Mouse (Mus musculus) heart, postnatal 0 days (tissue): ENCODE data around the gene Dnah2. TPM values are rescaled to one million over a fixed set of nuclear protein-coding genes. Genes with fewer than 3 reads are reported as not detected.

Experiments
- ATAC-seq: fragments of 200-750 bp; cut with Nextera tagmentation; 2 replicates; pipeline ENCODE4 v1.8.0; 2017; ENCODE audit warnings: low read depth, moderate number of reproducible peaks, moderate library complexity; ENCODE audit not compliant: insufficient read depth
- DNase-seq: peaks from one replicate; pipeline ENCODE4 v3.0.0-alpha.2; 2016; ENCODE audit warnings: low spot score
- H3K27ac ChIP-seq: fragments of 300-500 bp; sonication (generic); 2 replicates; pipeline ENCODE4 v1.5.1; 2014; ENCODE audit warnings: low read depth, mild to moderate bottlenecking
- H3K27me3 ChIP-seq: fragments of 300-500 bp; sonication (generic); 2 replicates; pipeline ENCODE4 v1.6.1; 2014; ENCODE audit warnings: low read length, mixed read lengths; ENCODE audit not compliant: control insufficient read depth, insufficient read depth
- H3K36me3 ChIP-seq: fragments of 300-500 bp; sonication (generic); replicated peaks from 2 replicates; pipeline ENCODE4 v1.6.1; 2014; ENCODE audit warnings: low read length, mixed read lengths; ENCODE audit not compliant: control insufficient read depth, insufficient read depth
- H3K4me1 ChIP-seq: fragments of 300-500 bp; sonication (generic); 2 replicates; pipeline ENCODE4 v1.6.1; 2014; ENCODE audit warnings: antibody characterized with exemption; ENCODE audit not compliant: control insufficient read depth, insufficient read depth
- H3K4me2 ChIP-seq: fragments of 300-500 bp; sonication (generic); 2 replicates; pipeline ENCODE4 v1.6.1; 2014; ENCODE audit warnings: low read depth, mild to moderate bottlenecking, low read length, moderate library complexity
- H3K4me3 ChIP-seq: fragments of 300-500 bp; sonication (generic); 2 replicates; pipeline ENCODE4 v1.5.1; 2014; ENCODE audit warnings: low read depth, low read length
- H3K9ac ChIP-seq: fragments of 300-500 bp; sonication (generic); replicated peaks from 2 replicates; pipeline ENCODE4 v1.6.1; 2014; ENCODE audit warnings: low read depth, low read length, mixed read lengths
- H3K9me3 ChIP-seq: fragments of 300-500 bp; sonication (generic); replicated peaks from 2 replicates; pipeline ENCODE4 v1.6.1; 2016; ENCODE audit warnings: low read length; ENCODE audit not compliant: control insufficient read depth
- CTCF ChIP-seq: IDR thresholded peaks from 2 replicates; pipeline ENCODE4 v1.5.1; 2016; ENCODE audit warnings: antibody characterized with exemption, control low read depth, low read depth
- EP300 ChIP-seq: IDR thresholded peaks from 2 replicates; pipeline ENCODE4 v1.6.1; 2016; ENCODE audit warnings: antibody characterized with exemption, low read depth
- WGBS: fragments of 180-500 bp; shearing (Covaris S2); extraction: QIAGEN DNeasy Blood & Tissue Kit; methylation state at CpG from one replicate; pipeline ENCODE4 v1.1.7; 2014; 5-methylcytosine and 5-hydroxymethylcytosine counted together
- polyA plus RNA-seq: library from polyadenylated mRNA; unstranded; fragments of >200 nt; fragmentation: Nextera tagmentation; extraction: Ambion mirVana; gene quantifications from 2 replicates; pipeline ENCODE4 v1.2.1, GENCODE M21; 2015
- total RNA-seq: library from RNA; depleted of rRNA; stranded (reverse); fragments of >200 nt; gene quantifications from 2 replicates; pipeline ENCODE4 v1.2.3, GENCODE M21; 2014; ENCODE audit warnings: low replicate concordance

Dnah2 gene
- total and polyA plus RNA-seq, 2 experiments from 2014 or later = 0.03 TPM; not detected in 1

DNA sequence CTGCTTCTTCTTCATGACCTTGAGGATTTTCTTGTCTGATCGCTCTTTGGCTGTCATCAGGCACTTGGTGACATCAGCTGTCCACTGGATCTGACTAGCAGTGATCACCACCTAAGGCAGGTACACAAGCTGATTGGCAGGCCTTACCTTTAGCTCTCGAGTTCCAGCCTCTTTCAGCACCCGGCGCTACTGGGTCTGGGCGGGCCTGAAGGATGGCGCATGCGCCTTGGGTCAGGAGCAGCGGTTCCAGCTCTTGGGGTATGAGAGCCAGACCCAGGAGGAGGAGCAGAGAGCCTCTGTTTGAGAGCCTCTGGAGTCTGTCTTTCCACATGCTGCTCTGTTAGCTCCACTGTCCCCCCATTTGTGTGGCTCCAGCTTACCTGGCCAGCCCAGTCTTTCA, 71.3 kb downstream of the Dnah2 start:
- TF ChIP-seq CTCF = no peak
- TF ChIP-seq EP300 = no peak
- H3K27me3 ChIP-seq = no peaks in the 10 kb centered on the region; the same call in 1 of the 2 replicates
- WGBS = 74% methylated on average over 8 of the region's 8 CpGs

DNA sequence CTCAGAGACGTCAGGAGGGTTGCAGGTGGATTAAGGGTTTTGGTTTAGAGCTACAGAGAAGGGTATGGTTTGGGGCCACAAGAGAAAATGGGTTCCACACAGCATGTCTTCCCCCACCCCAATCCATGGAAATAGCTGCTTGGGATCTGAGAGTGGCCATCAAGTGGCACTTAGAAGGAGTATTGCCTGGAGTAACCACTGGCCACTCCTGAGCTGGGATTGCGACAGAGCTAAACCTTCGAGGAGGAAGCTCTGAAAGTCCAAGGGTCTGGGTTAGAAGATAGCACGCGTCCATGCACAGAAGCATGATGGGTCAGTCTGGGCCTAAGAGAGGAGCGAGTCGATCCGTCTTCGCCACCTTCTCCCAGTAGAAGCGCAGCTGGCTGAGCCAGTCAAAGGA, 72.1 kb downstream of the Dnah2 start:
- ATAC-seq (no peak), DNase-seq (no peak)
- Histone ChIP-seq H3K4me2 (no peak overlapping the region), H3K27ac (no peak overlapping the region), H3K9me3 (no peaks in the 10 kb centered on the region), H3K36me3 (no peaks in the 10 kb centered on the region), H3K9ac (no peak overlapping the region), H3K4me1 (peaks cover 7% of the 10 kb centered on the region; the same call in 1 of the 2 replicates), H3K4me3 (no peak overlapping the region), H3K27me3 (no peaks in the 10 kb centered on the region; the same call in 1 of the 2 replicates)
- TF ChIP-seq CTCF = no peak
- TF ChIP-seq EP300 = no peak
- WGBS = 89% methylated on average over 10 of the region's 10 CpGs

More for the DNA sequence above, 71.3 kb downstream of the Dnah2 start:
- ATAC-seq (no peak), DNase-seq (no peak)
- Histone ChIP-seq H3K4me3 (no peak overlapping the region), H3K36me3 (no peaks in the 10 kb centered on the region), H3K9ac (no peak overlapping the region), H3K4me2 (no peak overlapping the region), H3K9me3 (no peaks in the 10 kb centered on the region), H3K27ac (no peak overlapping the region), H3K4me1 (peaks cover 7% of the 10 kb centered on the region; the same call in 1 of the 2 replicates)

- no peak overlapping the region for H3K9ac ChIP-seq
- peaks cover 7% of the 10 kb centered on the region; the same call in 1 of the 2 replicates for H3K4me1 ChIP-seq
- DNase-seq = no peak
- 16% methylated on average over 5 of the region's 5 CpGs for WGBS
- TF ChIP-seq EP300 (no peak), CTCF (no peak)
- no peak overlapping the region for H3K4me2 ChIP-seq
- H3K27ac ChIP-seq = no peak overlapping the region
- no peaks in the 10 kb centered on the region for H3K9me3 ChIP-seq
- no peak for ATAC-seq
- no peaks in the 10 kb centered on the region for H3K36me3 ChIP-seq
- H3K4me3 ChIP-seq = no peak overlapping the region
- no peaks in the 10 kb centered on the region; the same call in 1 of the 2 replicates for H3K27me3 ChIP-seq
Observed at GRCm38 (mm10) chr11:69474737-69475136, 74.2 kb downstream of the Dnah2 start.

GRCm38 (mm10) chr11:69472687-69473086, 76.2 kb downstream of the Dnah2 start:
- Histone ChIP-seq H3K36me3 (no peaks in the 10 kb centered on the region), H3K9ac (no peak overlapping the region), H3K4me3 (no peak overlapping the region), H3K9me3 (no peaks in the 10 kb centered on the region), H3K4me2 (no peak overlapping the region), H3K27me3 (no peaks in the 10 kb centered on the region; the same call in 1 of the 2 replicates), H3K27ac (no peak overlapping the region), H3K4me1 (peaks cover 7% of the 10 kb centered on the region; the same call in 1 of the 2 replicates)
- DNase-seq = no peak
- no peak for TF ChIP-seq CTCF
- TF ChIP-seq EP300 = no peak
- no peak for ATAC-seq
- 55% methylated on average over 5 of the region's 5 CpGs for WGBS

- WGBS = 21% methylated on average over 8 of the region's 8 CpGs
- no peak overlapping the region for H3K27ac ChIP-seq
Observed at GRCm38 (mm10) chr11:69471491-69471890, 77.4 kb downstream of the Dnah2 start.

GRCm38 (mm10) chr11:69469301-69469700, 79.6 kb downstream of the Dnah2 start:
- no peak overlapping the region for H3K27ac ChIP-seq
- no peaks in the 10 kb centered on the region for H3K36me3 ChIP-seq
- TF ChIP-seq EP300 (no peak), CTCF (no peak)
- no peaks in the 10 kb centered on the region for H3K9me3 ChIP-seq
- no peak for DNase-seq
- H3K9ac ChIP-seq = no peak overlapping the region
- H3K27me3 ChIP-seq = no peaks in the 10 kb centered on the region; the same call in 1 of the 2 replicates
- H3K4me3 ChIP-seq = no peak overlapping the region
- H3K4me1 ChIP-seq = no peaks in the 10 kb centered on the region
- no peak overlapping the region for H3K4me2 ChIP-seq
- no peak for ATAC-seq
- WGBS = 78% methylated on average over 9 of the region's 9 CpGs

More at GRCm38 (mm10) chr11:69471491-69471890, 77.4 kb downstream of the Dnah2 start:
- no peak for ATAC-seq
- Histone ChIP-seq H3K4me3 (no peak overlapping the region), H3K9ac (no peak overlapping the region), H3K4me2 (no peak overlapping the region), H3K27me3 (no peaks in the 10 kb centered on the region; the same call in 1 of the 2 replicates), H3K4me1 (peaks cover 7% of the 10 kb centered on the region; the same call in 1 of the 2 replicates), H3K9me3 (no peaks in the 10 kb centered on the region), H3K36me3 (no peaks in the 10 kb centered on the region)
- no peak for TF ChIP-seq CTCF
- TF ChIP-seq EP300 = no peak
- no peak for DNase-seq
